Mouse (Mus musculus) kidney, adult 2 months (tissue): ENCODE results near the gene Olfr322.

Experiments
- CTCF ChIP-seq: fragments of 200-500 bp; conservative IDR thresholded peaks from 2 replicates; pipeline ENCODE4 v1.5.1; 2011; ENCODE audit warnings: low read depth, mild to moderate bottlenecking, control low read depth, low read length, moderate library complexity, mixed read lengths; ENCODE audit not compliant: insufficient read depth, insufficient read length
- POLR2A ChIP-seq: fragments of 200-500 bp; IDR thresholded peaks from one replicate; pipeline ENCODE4 v1.6.1; 2011; ENCODE audit warnings: low read depth, low read length, control low read depth

DNA sequence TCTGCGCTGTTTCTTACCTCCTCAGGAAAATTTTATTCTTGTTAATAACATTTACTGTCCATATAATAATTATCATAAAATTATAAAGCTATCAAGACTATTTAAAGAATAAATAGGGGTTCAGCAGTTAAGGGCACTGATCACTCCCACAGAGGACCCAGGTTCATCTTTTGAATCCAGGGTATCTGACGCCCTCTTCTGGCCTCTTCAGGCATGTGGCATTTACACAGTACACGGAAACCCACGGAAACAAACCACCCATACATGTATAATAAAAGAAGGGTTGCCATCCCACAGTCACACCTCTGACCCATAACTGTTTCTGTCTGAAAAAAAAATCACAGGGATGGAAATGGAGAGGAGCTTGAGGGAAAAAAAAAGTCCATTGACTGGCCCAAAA, 13.2 kb downstream of the Olfr322 start:
- TF ChIP-seq CTCF (no peak), POLR2A (no peak)
